Mouse (Mus musculus) cerebellum, postnatal 36 days (tissue): ENCODE results near the gene Zfp385b.

ENCODE experiments used
- DNase-seq, 2 experiments: peaks; one replicate each; pipeline ENCODE4 v3.0.0; 2021 to 2022; ENCODE audit warnings: mixed read lengths in 2 of 2

The Zfp385b gene

DNA sequence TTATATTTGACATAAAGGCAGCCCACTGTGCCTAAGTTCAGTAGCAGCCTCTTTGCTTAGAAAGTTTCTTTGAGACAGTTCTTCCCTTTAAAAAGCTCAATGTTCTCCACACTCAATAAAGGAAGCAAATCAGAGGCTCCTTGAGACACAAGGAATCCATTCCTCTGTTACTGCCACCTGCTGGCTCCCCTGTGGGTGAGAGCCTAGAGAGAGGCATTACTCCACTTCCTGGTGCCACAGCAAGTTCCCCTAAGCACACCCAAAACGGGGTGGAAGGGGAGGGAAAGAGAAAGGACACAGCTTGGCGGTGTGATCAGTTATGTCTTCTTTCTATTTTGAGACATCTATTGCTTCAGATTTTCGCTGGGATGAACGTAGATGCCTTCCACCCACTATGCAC, 450.3 kb downstream of the Zfp385b start:
- DNase-seq: no peak
